Mouse (Mus musculus): ENCODE measurements around the gene Gabbr2. TPM values are rescaled to one million over a fixed set of nuclear protein-coding genes. Genes with fewer than 3 reads are reported as not detected.
A peak's percentile ranks its signal among the peaks of the same experiment; 100 is the strongest.

The Gabbr2 gene
- polyA plus RNA-seq, 1 experiment from 2014 or later = 0.09 TPM

DNA sequence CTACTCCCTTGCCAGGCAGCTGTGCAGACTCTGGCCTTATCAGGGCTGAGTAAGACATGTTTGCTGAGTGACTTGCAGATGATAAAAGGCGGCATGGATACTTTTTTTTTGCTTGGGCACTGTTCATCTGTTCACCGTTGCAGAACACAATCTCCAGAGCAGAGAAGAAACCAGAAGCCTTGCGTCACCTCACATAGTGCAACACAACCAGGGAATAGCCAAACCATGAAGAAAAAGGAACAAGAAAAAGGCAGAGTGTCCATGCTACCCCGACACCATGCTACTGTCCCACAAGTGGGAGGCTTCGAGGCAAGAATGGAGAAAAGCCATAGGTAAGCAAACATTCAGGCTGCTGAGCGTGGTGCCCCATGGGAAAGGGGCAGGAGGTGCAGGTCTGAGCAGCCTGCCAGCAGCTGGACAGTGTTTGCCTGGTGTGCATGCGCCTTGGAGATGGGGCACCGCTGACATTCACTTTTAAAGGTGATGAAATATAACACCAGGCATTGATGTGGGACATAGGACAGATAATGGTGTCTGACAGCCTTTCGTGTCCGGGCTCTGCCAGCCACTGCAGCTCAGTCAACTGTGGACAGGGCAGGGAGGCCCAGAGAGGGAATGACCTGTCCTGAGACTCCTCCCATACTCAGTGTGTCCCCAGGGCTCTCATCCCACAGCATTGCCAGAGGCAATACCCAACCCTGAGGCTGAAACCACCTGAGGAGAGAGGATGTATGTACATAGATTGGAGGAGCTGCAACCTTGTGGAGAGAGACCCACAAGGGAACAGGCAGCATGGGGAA, 31.3 kb upstream of the Gabbr2 start:
- H3K9ac ChIP-seq (replicated peaks; ENCODE audit: low read depth, low read length) = no peak overlapping the region
- no peak overlapping the region for H3K4me2 ChIP-seq (replicated peaks; ENCODE audit: low read depth, low read length)
- H3K4me1 ChIP-seq (ENCODE audit: control insufficient read depth, insufficient read depth, low read length) = no peaks in the 10 kb centered on the region
- H3K9me3 ChIP-seq (ENCODE audit: control insufficient read depth, low read depth, low read length) = no peaks in the 10 kb centered on the region
- H3K4me3 ChIP-seq (ENCODE audit: low read depth, low read length) = no peak overlapping the region
- no peak for ATAC-seq (ENCODE audit: insufficient number of reproducible peaks, insufficient read depth, low FRiP score, low read depth)
- peaks cover 11% of the 10 kb centered on the region; the same call in 1 of the 2 replicates for H3K36me3 ChIP-seq (ENCODE audit: control insufficient read depth, insufficient read depth, low read length)
- no peak overlapping the region for H3K27ac ChIP-seq (ENCODE audit: low read length)
- H3K27me3 ChIP-seq (ENCODE audit: control insufficient read depth, insufficient read depth, low read length) = no peaks in the 10 kb centered on the region
- 78% methylated on average over 10 of the region's 10 CpGs for WGBS

DNA sequence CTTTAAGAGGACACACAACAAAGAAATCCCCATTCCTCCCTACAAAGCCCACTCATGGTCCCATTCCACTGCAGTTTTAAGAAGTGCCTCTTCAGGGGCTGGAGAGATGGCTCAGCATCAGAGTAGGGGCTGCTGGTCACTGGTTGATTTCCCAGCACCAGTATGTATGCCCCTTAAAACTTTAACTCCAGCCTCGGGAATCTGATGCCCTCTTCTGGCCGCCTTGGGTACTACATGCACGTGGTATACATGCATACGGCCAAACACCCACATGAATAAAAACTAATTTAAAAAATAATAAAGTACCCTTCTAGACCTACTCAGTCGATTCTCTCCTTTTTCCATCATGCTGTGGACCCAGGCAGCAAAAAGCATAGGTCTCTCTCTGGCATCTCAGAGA, 28.9 kb upstream of the Gabbr2 start:
- H3K4me2 ChIP-seq (replicated peaks; ENCODE audit: low read depth, low read length) = no peak overlapping the region
- H3K9me3 ChIP-seq (ENCODE audit: control insufficient read depth, low read depth, low read length) = no peaks in the 10 kb centered on the region
- no peak overlapping the region for H3K9ac ChIP-seq (replicated peaks; ENCODE audit: low read depth, low read length)
- H3K27ac ChIP-seq (ENCODE audit: low read length) = no peak overlapping the region
- WGBS = 19% methylated on average over 5 of the region's 5 CpGs
- H3K4me1 ChIP-seq (ENCODE audit: control insufficient read depth, insufficient read depth, low read length) = no peaks in the 10 kb centered on the region
- H3K36me3 ChIP-seq (ENCODE audit: control insufficient read depth, insufficient read depth, low read length) = peaks cover 3% of the 10 kb centered on the region; the same call in 1 of the 2 replicates
- ATAC-seq (ENCODE audit: insufficient number of reproducible peaks, insufficient read depth, low FRiP score, low read depth) = no peak
- no peaks in the 10 kb centered on the region for H3K27me3 ChIP-seq (ENCODE audit: control insufficient read depth, insufficient read depth, low read length)
- H3K4me3 ChIP-seq (ENCODE audit: low read depth, low read length) = no peak overlapping the region

DNA sequence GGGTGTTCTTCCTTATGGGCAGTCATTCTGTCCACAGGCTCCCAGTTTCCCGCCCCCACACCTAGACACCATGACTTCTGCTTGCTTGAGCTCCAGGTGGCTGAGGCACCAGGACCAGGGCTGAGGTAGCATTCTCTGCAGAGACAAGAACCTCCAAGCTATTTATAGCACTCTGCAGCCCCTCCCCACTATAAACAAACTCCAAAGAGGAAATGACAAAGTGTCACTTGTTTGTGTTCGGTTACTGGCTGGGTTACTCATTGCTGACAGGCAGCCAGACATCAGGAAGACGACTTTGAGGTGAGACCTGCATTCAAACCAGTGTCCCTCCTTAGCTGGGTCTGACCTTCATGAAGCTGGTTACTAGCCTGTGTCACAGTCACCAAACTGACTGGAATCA, 23.5 kb upstream of the Gabbr2 start:
- ATAC-seq (ENCODE audit: insufficient number of reproducible peaks, insufficient read depth, low FRiP score, low read depth) = no peak
- H3K9ac ChIP-seq (replicated peaks; ENCODE audit: low read depth, low read length) = no peak overlapping the region
- H3K36me3 ChIP-seq (ENCODE audit: control insufficient read depth, insufficient read depth, low read length) = peaks cover 3% of the 10 kb centered on the region; the same call in 1 of the 2 replicates
- H3K4me3 ChIP-seq (ENCODE audit: low read depth, low read length) = no peak overlapping the region
- WGBS = 26% methylated on average over 3 of the region's 3 CpGs
- peaks cover 5% of the 10 kb centered on the region; the same call in 1 of the 2 replicates for H3K4me1 ChIP-seq (ENCODE audit: control insufficient read depth, insufficient read depth, low read length)
- H3K27me3 ChIP-seq (ENCODE audit: control insufficient read depth, insufficient read depth, low read length) = no peaks in the 10 kb centered on the region
- no peaks in the 10 kb centered on the region for H3K9me3 ChIP-seq (ENCODE audit: control insufficient read depth, low read depth, low read length)
- H3K4me2 ChIP-seq (replicated peaks; ENCODE audit: low read depth, low read length) = no peak overlapping the region
- H3K27ac ChIP-seq (ENCODE audit: low read length) = no peak overlapping the region

DNA sequence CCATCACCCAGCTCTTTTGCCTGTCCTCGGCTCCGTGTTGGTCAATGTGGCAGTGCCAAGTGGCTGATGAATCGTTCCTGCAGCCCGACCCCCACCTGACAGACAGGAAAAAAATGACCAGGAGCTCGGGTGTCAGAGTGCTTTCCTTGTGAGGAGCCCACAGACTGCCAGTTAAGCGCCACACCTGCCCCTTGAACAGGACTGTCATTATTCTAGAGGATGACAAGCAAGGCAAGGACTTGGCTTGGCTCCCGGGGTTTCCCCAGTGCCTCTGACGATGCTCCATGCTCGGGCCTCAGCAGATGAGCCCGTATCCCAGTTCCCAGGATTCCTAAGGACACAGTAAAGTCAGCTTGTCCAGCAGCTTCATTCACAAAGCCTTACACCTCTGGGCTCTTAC, 20.8 kb upstream of the Gabbr2 start:
- ATAC-seq (ENCODE audit: insufficient number of reproducible peaks, insufficient read depth, low FRiP score, low read depth) = no peak
- peaks cover 3% of the 10 kb centered on the region; the same call in 1 of the 2 replicates for H3K36me3 ChIP-seq (ENCODE audit: control insufficient read depth, insufficient read depth, low read length)
- H3K4me1 ChIP-seq (ENCODE audit: control insufficient read depth, insufficient read depth, low read length) = peaks cover 5% of the 10 kb centered on the region; the same call in 1 of the 2 replicates
- 30% methylated on average over 10 of the region's 10 CpGs for whole genome bisulfite sequencing
- no peak overlapping the region for H3K9ac ChIP-seq (replicated peaks; ENCODE audit: low read depth, low read length)
- no peak overlapping the region for H3K4me2 ChIP-seq (replicated peaks; ENCODE audit: low read depth, low read length)
- no peak overlapping the region for H3K4me3 ChIP-seq (ENCODE audit: low read depth, low read length)
- H3K27ac ChIP-seq (ENCODE audit: low read length) = no peak overlapping the region
- no peaks in the 10 kb centered on the region for H3K9me3 ChIP-seq (ENCODE audit: control insufficient read depth, low read depth, low read length)
- H3K27me3 ChIP-seq (ENCODE audit: control insufficient read depth, insufficient read depth, low read length) = no peaks in the 10 kb centered on the region

DNA sequence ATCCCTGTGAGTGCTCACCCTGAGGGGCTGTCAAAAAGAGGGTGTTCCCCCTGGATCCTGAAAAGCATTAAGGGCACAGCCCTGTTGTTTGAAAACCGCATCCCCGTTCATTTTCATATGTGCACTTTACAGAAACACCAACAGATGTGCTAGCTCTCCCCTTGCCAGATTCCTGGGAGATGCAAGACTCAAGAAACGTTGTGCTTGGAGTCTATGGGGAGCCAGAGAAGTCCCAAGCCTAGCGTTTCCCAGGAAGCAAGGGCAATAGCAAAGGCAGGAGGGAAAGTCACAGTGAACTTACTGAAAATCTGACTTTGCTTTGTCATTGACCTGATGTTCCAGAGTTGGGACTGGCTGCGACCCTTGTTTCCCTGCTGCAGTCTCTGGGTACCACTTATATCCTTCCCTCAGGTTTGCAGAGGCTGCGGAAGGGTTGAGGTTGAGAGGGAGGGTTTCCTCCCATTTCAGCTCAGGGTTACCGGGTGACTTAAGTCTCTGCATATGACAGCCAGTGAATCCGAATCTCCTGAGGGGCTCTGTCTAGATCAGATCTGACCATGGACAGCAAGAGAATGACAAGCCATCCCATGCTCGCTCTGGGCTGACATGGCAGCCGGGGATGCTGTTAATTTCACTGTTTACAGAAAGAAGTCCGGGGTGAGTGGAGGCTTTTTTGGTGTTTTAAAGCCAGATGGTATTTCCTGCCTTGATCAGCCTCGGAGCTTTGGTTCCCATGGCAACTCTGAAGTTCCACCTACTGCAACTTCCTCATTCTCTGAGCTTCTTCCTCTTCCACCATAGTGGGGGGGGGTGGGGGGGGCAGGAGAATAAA, 18.9 kb upstream of the Gabbr2 start:
- WGBS = 33% methylated on average over 12 of the region's 12 CpGs
- H3K4me1 ChIP-seq (ENCODE audit: control insufficient read depth, insufficient read depth, low read length) = peaks cover 5% of the 10 kb centered on the region; the same call in 1 of the 2 replicates
- H3K27me3 ChIP-seq (ENCODE audit: control insufficient read depth, insufficient read depth, low read length) = no peaks in the 10 kb centered on the region
- no peak overlapping the region for H3K27ac ChIP-seq (ENCODE audit: low read length)
- no peaks in the 10 kb centered on the region for H3K9me3 ChIP-seq (ENCODE audit: control insufficient read depth, low read depth, low read length)
- H3K4me3 ChIP-seq (ENCODE audit: low read depth, low read length) = no peak overlapping the region
- peak overlapping the region; percentile 22; the same call in 1 of the 2 replicates for H3K4me2 ChIP-seq (replicated peaks; ENCODE audit: low read depth, low read length)
- ATAC-seq (ENCODE audit: insufficient number of reproducible peaks, insufficient read depth, low FRiP score, low read depth) = no peak
- H3K36me3 ChIP-seq (ENCODE audit: control insufficient read depth, insufficient read depth, low read length) = no peaks in the 10 kb centered on the region
- H3K9ac ChIP-seq (replicated peaks; ENCODE audit: low read depth, low read length) = no peak overlapping the region

DNA sequence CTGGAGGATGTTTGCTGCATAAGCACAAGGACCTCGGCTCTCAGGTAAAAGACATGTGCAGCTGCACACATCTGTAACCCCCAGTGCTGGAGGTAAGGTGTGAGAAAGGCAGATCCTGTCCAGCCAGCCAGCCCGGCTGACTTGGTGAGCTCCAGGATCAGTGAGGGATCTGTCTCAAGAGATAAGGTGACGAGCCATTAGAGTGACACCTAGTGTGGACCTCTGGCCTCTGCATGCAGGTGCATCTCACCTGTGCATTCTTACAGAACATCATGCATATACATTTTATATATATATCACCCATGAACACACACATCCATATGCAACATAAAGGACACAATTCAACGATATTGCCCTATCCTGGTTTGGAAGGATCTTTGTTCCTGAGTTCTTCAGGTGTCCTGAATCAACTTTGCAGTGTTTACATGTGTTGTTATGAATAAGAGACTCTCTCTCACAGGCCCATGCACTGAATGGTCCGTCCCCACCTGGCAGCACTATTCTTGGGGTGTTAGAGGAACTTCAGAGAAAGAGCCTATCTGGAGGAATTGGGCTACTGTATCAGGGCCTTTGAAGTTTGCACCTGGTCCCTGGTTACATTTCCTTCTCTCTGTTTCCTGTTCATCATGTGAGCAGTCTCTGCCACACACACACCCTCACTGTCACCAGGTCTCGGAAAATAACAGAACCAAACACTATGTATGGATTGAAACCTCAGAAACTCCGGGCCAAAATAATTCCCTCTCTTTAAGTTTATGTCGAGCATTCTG, 9.1 kb upstream of the Gabbr2 start:
- H3K4me3 ChIP-seq (ENCODE audit: low read depth, low read length) = no peak overlapping the region
- no peaks in the 10 kb centered on the region for H3K36me3 ChIP-seq (ENCODE audit: control insufficient read depth, insufficient read depth, low read length)
- H3K27me3 ChIP-seq (ENCODE audit: control insufficient read depth, insufficient read depth, low read length) = no peaks in the 10 kb centered on the region
- H3K27ac ChIP-seq (ENCODE audit: low read length) = no peak overlapping the region
- H3K9me3 ChIP-seq (ENCODE audit: control insufficient read depth, low read depth, low read length) = no peaks in the 10 kb centered on the region
- no peak overlapping the region for H3K9ac ChIP-seq (replicated peaks; ENCODE audit: low read depth, low read length)
- H3K4me2 ChIP-seq (replicated peaks; ENCODE audit: low read depth, low read length) = no peak overlapping the region
- WGBS = 60% methylated on average over 8 of the region's 8 CpGs
- ATAC-seq (ENCODE audit: insufficient number of reproducible peaks, insufficient read depth, low FRiP score, low read depth) = no peak
- H3K4me1 ChIP-seq (ENCODE audit: control insufficient read depth, insufficient read depth, low read length) = no peaks in the 10 kb centered on the region

DNA sequence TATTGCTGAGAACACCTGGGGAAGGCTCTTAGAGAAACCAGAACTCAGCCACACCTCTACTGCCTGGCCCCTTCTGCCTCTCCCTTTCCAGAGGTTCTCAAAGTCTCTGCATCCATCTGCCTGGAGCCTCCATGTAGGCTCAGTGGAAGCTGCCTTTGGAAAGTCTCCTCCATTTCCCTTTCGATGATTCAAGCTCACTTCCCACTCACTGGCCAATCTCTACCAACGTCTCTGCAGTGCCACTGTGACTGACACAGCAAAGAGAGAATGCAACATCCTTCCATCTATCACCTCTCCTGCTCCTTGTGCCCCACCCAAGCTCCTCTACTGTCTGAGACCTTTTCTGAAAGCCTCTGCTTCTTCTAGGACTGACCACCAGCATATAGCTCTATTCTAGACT, 6.3 kb upstream of the Gabbr2 start:
- Histone ChIP-seq H3K9me3 (ENCODE audit: control insufficient read depth, low read depth, low read length) (no peaks in the 10 kb centered on the region), H3K4me1 (ENCODE audit: control insufficient read depth, insufficient read depth, low read length) (no peaks in the 10 kb centered on the region), H3K4me3 (ENCODE audit: low read depth, low read length) (no peak overlapping the region), H3K36me3 (ENCODE audit: control insufficient read depth, insufficient read depth, low read length) (no peaks in the 10 kb centered on the region), H3K27me3 (ENCODE audit: control insufficient read depth, insufficient read depth, low read length) (0 out of 2 replicates have a peak, but pooled peaks cover 4% of the 10 kb centered on the region), H3K27ac (ENCODE audit: low read length) (no peak overlapping the region), H3K9ac (replicated peaks; ENCODE audit: low read depth, low read length) (no peak overlapping the region), H3K4me2 (replicated peaks; ENCODE audit: low read depth, low read length) (no peak overlapping the region)
- ATAC-seq (ENCODE audit: insufficient number of reproducible peaks, insufficient read depth, low FRiP score, low read depth) = no peak
- 77% methylated on average over 2 of the region's 2 CpGs for WGBS

All from stomach, embryonic 14.5 days (tissue).